Mouse (Mus musculus): Measurements from ENCODE around the gene Clrn3.

- TF ChIP-seq CTCF (IDR thresholded peaks at IDR 0.05; ENCODE audit: insufficient read depth, low read depth, low read length) (no peak), POLR2A (IDR thresholded peaks at IDR 0.05; ENCODE audit: insufficient read depth, low read depth, low read length) (no peak)
These were observed 43.2 kb downstream of the Clrn3 start for GRCm38 (mm10) chr7:135485116-135485795.
